Mouse (Mus musculus) MEL (cell line): ENCODE measurements around the gene Psrc1.

Experiments used
- CTCF ChIP-seq, 3 experiments: IDR thresholded peaks in 2 of 3; conservative IDR thresholded peaks in 1 of 3; 2 replicates each; pipeline ENCODE4 v1.5.1; 2011 to 2012; ENCODE audit warnings: low read length in 3 of 3, low read depth in 2 of 3, mild to moderate bottlenecking in 2 of 3, improper control_type of control experiment in 1 of 3, inconsistent platforms in 1 of 3, mixed read lengths in 1 of 3, moderate library complexity in 1 of 3; ENCODE audit not compliant: control insufficient read depth in 1 of 3, insufficient read depth in 1 of 3, poor library complexity in 1 of 3, severe bottlenecking in 1 of 3
- ELF1 ChIP-seq: IDR thresholded peaks from 2 replicates; pipeline ENCODE4 v1.6.1; 2014; ENCODE audit warnings: low read depth, mild to moderate bottlenecking, inconsistent platforms, low read length, improper control_type of control experiment, moderate library complexity
- GATA1 ChIP-seq: IDR thresholded peaks from 2 replicates; pipeline ENCODE4 v1.6.1; 2011; ENCODE audit warnings: low read depth, low read length, improper control_type of control experiment
- MXI1 ChIP-seq: IDR thresholded peaks from 2 replicates; pipeline ENCODE4 v1.6.1; 2011; ENCODE audit warnings: mild to moderate bottlenecking, low read depth, low read length, improper control_type of control experiment
- POLR2A ChIP-seq, 2 experiments: IDR thresholded peaks; 2 replicates each; pipeline ENCODE4 v1.6.1; 2011 to 2012; ENCODE audit warnings: low read length in 2 of 2, mild to moderate bottlenecking in 2 of 2, control low read depth in 1 of 2, improper control_type of control experiment in 1 of 2, low read depth in 1 of 2, moderate library complexity in 1 of 2; ENCODE audit not compliant: control insufficient read depth in 1 of 2, insufficient read depth in 1 of 2, poor library complexity in 1 of 2
- ZKSCAN1 ChIP-seq: IDR thresholded peaks from 2 replicates; pipeline ENCODE4 v1.6.1; 2012; ENCODE audit warnings: low read depth, mild to moderate bottlenecking, inconsistent platforms, low read length, improper control_type of control experiment, moderate library complexity

DNA sequence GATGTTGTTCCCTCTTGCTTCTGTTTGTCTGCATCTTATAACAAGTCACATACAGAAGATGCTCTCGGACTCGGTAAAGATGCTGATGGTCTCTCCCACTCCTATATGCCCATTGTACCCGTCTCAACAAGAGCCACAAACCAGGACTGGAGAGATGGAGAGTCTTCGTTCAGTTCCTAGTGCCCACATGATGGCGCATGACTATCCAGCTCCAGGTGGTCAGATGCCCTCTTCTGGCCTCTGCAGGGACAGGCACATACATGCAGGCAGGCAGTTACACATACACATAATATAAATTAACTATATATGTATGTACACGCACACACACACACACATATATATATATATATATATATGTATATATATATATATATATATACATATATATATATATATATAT is 2.9 kb upstream of the Psrc1 start:
- TF ChIP-seq ZKSCAN1 (no peak), MXI1 (no peak), CTCF (IDR thresholded peaks at IDR 0.05 in 2 of 3, conservative IDR thresholded peaks at IDR 0.05 in 1 of 3; ENCODE audit: control insufficient read depth in 1 of 3, insufficient read depth in 1 of 3, low read depth in 2 of 3, low read length in 3 of 3, poor library complexity in 1 of 3, severe bottlenecking in 1 of 3) (peak; percentile 31 to 90 (median 80); a peak in 5 of 6 replicates), POLR2A (IDR thresholded peaks at IDR 0.05; ENCODE audit: control insufficient read depth in 1 of 2, insufficient read depth in 1 of 2, low read depth in 1 of 2, low read length in 2 of 2, poor library complexity in 1 of 2) (no peak), GATA1 (no peak), ELF1 (no peak)
